Mouse (Mus musculus): ENCODE results near the gene Fitm2. TPM values are rescaled to one million over a fixed set of nuclear protein-coding genes. Genes with fewer than 3 reads are reported as not detected.
A peak's percentile ranks its signal among the peaks of the same experiment; 100 is the strongest.

Gene Fitm2
- polyA plus RNA-seq, 1 experiment from 2014 or later: 9.6 TPM

- 58% methylated on average over 7 of the region's 7 CpGs for WGBS
- no peak for ATAC-seq (ENCODE audit: insufficient number of reproducible peaks, low FRiP score, low TSS enrichment, low read depth)
- no peak overlapping the region for H3K9ac ChIP-seq (ENCODE audit: low read length)
Measured at GRCm38 (mm10) chr2:163491351-163491750, 18.9 kb upstream of the Fitm2 start.

GRCm38 (mm10) chr2:163490656-163491055 is 18.2 kb upstream of the Fitm2 start:
- 90% methylated on average over 17 of the region's 17 CpGs for WGBS
- no peaks in the 10 kb centered on the region for H3K4me1 ChIP-seq (ENCODE audit: control insufficient read depth, insufficient read depth, low read length)
- H3K9ac ChIP-seq (ENCODE audit: low read length): no peak overlapping the region
- no peaks in the 10 kb centered on the region for H3K27me3 ChIP-seq (ENCODE audit: control insufficient read depth, insufficient read depth, low read length)
- no peak overlapping the region for H3K27ac ChIP-seq (replicated peaks; ENCODE audit: low read depth, low read length)
- H3K36me3 ChIP-seq (ENCODE audit: control insufficient read depth, insufficient read depth, low read length): no peaks in the 10 kb centered on the region
- no peaks in the 10 kb centered on the region for H3K9me3 ChIP-seq (ENCODE audit: control insufficient read depth, low read length)
- ATAC-seq (ENCODE audit: insufficient number of reproducible peaks, low FRiP score, low TSS enrichment, low read depth) (no peak), DNase-seq (ENCODE audit: low spot score) (no peak)
- H3K4me3 ChIP-seq (ENCODE audit: low read depth, low read length): no peak overlapping the region
- H3K4me2 ChIP-seq (ENCODE audit: low read depth, severe bottlenecking): no peak overlapping the region

More at GRCm38 (mm10) chr2:163491351-163491750, 18.9 kb upstream of the Fitm2 start:
- Histone ChIP-seq H3K4me1 (ENCODE audit: control insufficient read depth, insufficient read depth, low read length) (no peaks in the 10 kb centered on the region), H3K27ac (replicated peaks; ENCODE audit: low read depth, low read length) (no peak overlapping the region), H3K36me3 (ENCODE audit: control insufficient read depth, insufficient read depth, low read length) (no peaks in the 10 kb centered on the region), H3K27me3 (ENCODE audit: control insufficient read depth, insufficient read depth, low read length) (no peaks in the 10 kb centered on the region), H3K4me3 (ENCODE audit: low read depth, low read length) (no peak overlapping the region), H3K4me2 (ENCODE audit: low read depth, severe bottlenecking) (no peak overlapping the region), H3K9me3 (ENCODE audit: control insufficient read depth, low read length) (no peaks in the 10 kb centered on the region)
- DNase-seq (ENCODE audit: low spot score): no peak

GRCm38 (mm10) chr2:163489725-163490291 is 17.4 kb upstream of the Fitm2 start:
- Histone ChIP-seq H3K4me1 (ENCODE audit: control insufficient read depth, insufficient read depth, low read length) (no peaks in the 10 kb centered on the region), H3K9ac (ENCODE audit: low read length) (no peak overlapping the region), H3K4me2 (ENCODE audit: low read depth, severe bottlenecking) (no peak overlapping the region), H3K27me3 (ENCODE audit: control insufficient read depth, insufficient read depth, low read length) (no peaks in the 10 kb centered on the region), H3K9me3 (ENCODE audit: control insufficient read depth, low read length) (no peaks in the 10 kb centered on the region), H3K27ac (replicated peaks; ENCODE audit: low read depth, low read length) (no peak overlapping the region), H3K36me3 (ENCODE audit: control insufficient read depth, insufficient read depth, low read length) (no peaks in the 10 kb centered on the region), H3K4me3 (ENCODE audit: low read depth, low read length) (no peak overlapping the region)
- DNase-seq (ENCODE audit: low spot score) (no peak), ATAC-seq (ENCODE audit: insufficient number of reproducible peaks, low FRiP score, low TSS enrichment, low read depth) (no peak)
- 57% methylated on average over 5 of the region's 5 CpGs for WGBS

DNA sequence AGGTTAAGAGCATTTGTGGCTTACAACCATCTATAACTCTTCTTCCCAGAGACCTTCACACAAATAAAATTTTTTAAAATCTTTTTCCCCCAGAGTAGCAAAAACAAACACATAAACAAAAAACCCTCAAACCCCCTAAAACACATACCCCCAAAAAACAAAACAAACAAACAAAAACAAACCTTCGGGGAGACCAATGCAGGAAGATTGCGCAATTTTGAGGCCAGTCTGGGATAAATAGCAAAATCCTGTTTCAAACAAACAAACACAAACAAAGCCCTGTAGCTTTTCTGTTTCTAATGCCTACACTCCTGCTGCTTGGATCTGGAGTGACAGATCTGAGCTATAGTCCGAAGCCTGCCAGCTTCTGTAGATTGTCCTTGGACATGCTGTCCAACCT is 14.9 kb upstream of the Fitm2 start:
- H3K36me3 ChIP-seq (ENCODE audit: control insufficient read depth, insufficient read depth, low read length): no peaks in the 10 kb centered on the region
- no peaks in the 10 kb centered on the region for H3K9me3 ChIP-seq (ENCODE audit: control insufficient read depth, low read length)
- DNase-seq (ENCODE audit: low spot score) (no peak), ATAC-seq (ENCODE audit: insufficient number of reproducible peaks, low FRiP score, low TSS enrichment, low read depth) (no peak)
- no peaks in the 10 kb centered on the region for H3K27me3 ChIP-seq (ENCODE audit: control insufficient read depth, insufficient read depth, low read length)
- no peak overlapping the region for H3K4me3 ChIP-seq (ENCODE audit: low read depth, low read length)
- no peaks in the 10 kb centered on the region for H3K4me1 ChIP-seq (ENCODE audit: control insufficient read depth, insufficient read depth, low read length)
- no peak overlapping the region for H3K9ac ChIP-seq (ENCODE audit: low read length)
- no peak overlapping the region for H3K27ac ChIP-seq (replicated peaks; ENCODE audit: low read depth, low read length)
- no peak overlapping the region for H3K4me2 ChIP-seq (ENCODE audit: low read depth, severe bottlenecking)
- 91% methylated on average over 3 of the region's 3 CpGs for WGBS

- peak; percentile 35 for ATAC-seq (ENCODE audit: insufficient number of reproducible peaks, low FRiP score, low TSS enrichment, low read depth)
- Histone ChIP-seq H3K9ac (ENCODE audit: low read length) (no peak overlapping the region), H3K27me3 (ENCODE audit: control insufficient read depth, insufficient read depth, low read length) (peaks cover 12% of the 10 kb centered on the region; the same call in 1 of the 2 replicates), H3K27ac (replicated peaks; ENCODE audit: low read depth, low read length) (no peak overlapping the region), H3K4me2 (ENCODE audit: low read depth, severe bottlenecking) (peak overlapping the region; percentile 60), H3K4me3 (ENCODE audit: low read depth, low read length) (no peak overlapping the region; the same call in 1 of the 2 replicates), H3K9me3 (ENCODE audit: control insufficient read depth, low read length) (no peaks in the 10 kb centered on the region), H3K36me3 (ENCODE audit: control insufficient read depth, insufficient read depth, low read length) (no peaks in the 10 kb centered on the region), H3K4me1 (ENCODE audit: control insufficient read depth, insufficient read depth, low read length) (peaks cover 4% of the 10 kb centered on the region; the same call in 1 of the 2 replicates)
- WGBS: under 1% methylated on average over 21 of the region's 21 CpGs
- DNase-seq (ENCODE audit: low spot score): peak; percentile 69
Measured at GRCm38 (mm10) chr2:163481539-163482029, 9.2 kb upstream of the Fitm2 start.

GRCm38 (mm10) chr2:163480191-163480825 is 7.9 kb upstream of the Fitm2 start:
- peak; percentile 45 for DNase-seq (ENCODE audit: low spot score)
- WGBS: 47% methylated on average over 18 of the region's 18 CpGs

GRCm38 (mm10) chr2:163471710-163472465 is 541 bp downstream of the Fitm2 start:
- no peak overlapping the region for H3K27ac ChIP-seq (replicated peaks; ENCODE audit: low read depth, low read length)
- H3K9ac ChIP-seq (ENCODE audit: low read length): peak overlapping the region; percentile 79
- WGBS: 5% methylated on average over 36 of the region's 36 CpGs
- ATAC-seq (ENCODE audit: insufficient number of reproducible peaks, low FRiP score, low TSS enrichment, low read depth) (peak; percentile 75), DNase-seq (ENCODE audit: low spot score) (no peak)
- H3K4me1 ChIP-seq (ENCODE audit: control insufficient read depth, insufficient read depth, low read length): peaks cover 3% of the 10 kb centered on the region; the same call in 1 of the 2 replicates
- no peaks in the 10 kb centered on the region for H3K27me3 ChIP-seq (ENCODE audit: control insufficient read depth, insufficient read depth, low read length)
- H3K4me2 ChIP-seq (ENCODE audit: low read depth, severe bottlenecking): peak overlapping the region; percentile 88
- H3K36me3 ChIP-seq (ENCODE audit: control insufficient read depth, insufficient read depth, low read length): peaks cover 4% of the 10 kb centered on the region; the same call in 1 of the 2 replicates
- H3K4me3 ChIP-seq (ENCODE audit: low read depth, low read length): peak overlapping the region; percentile 83
- no peaks in the 10 kb centered on the region for H3K9me3 ChIP-seq (ENCODE audit: control insufficient read depth, low read length)

More at GRCm38 (mm10) chr2:163480191-163480825, 7.9 kb upstream of the Fitm2 start:
- Histone ChIP-seq H3K4me2 (ENCODE audit: low read depth, severe bottlenecking) (no peak overlapping the region), H3K36me3 (ENCODE audit: control insufficient read depth, insufficient read depth, low read length) (no peaks in the 10 kb centered on the region), H3K4me3 (ENCODE audit: low read depth, low read length) (no peak overlapping the region), H3K27me3 (ENCODE audit: control insufficient read depth, insufficient read depth, low read length) (peaks cover 12% of the 10 kb centered on the region; the same call in 1 of the 2 replicates), H3K4me1 (ENCODE audit: control insufficient read depth, insufficient read depth, low read length) (peaks cover 4% of the 10 kb centered on the region; the same call in 1 of the 2 replicates), H3K9ac (ENCODE audit: low read length) (no peak overlapping the region), H3K27ac (replicated peaks; ENCODE audit: low read depth, low read length) (no peak overlapping the region), H3K9me3 (ENCODE audit: control insufficient read depth, low read length) (no peaks in the 10 kb centered on the region)
- ATAC-seq (ENCODE audit: insufficient number of reproducible peaks, low FRiP score, low TSS enrichment, low read depth): no peak

GRCm38 (mm10) chr2:163471136-163471535 is 1.3 kb downstream of the Fitm2 start:
- no peak overlapping the region for H3K27ac ChIP-seq (replicated peaks; ENCODE audit: low read depth, low read length)
- DNase-seq (ENCODE audit: low spot score) (no peak), ATAC-seq (ENCODE audit: insufficient number of reproducible peaks, low FRiP score, low TSS enrichment, low read depth) (no peak)
- no peaks in the 10 kb centered on the region for H3K9me3 ChIP-seq (ENCODE audit: control insufficient read depth, low read length)
- WGBS: 73% methylated on average over 3 of the region's 3 CpGs
- H3K36me3 ChIP-seq (ENCODE audit: control insufficient read depth, insufficient read depth, low read length): peaks cover 4% of the 10 kb centered on the region; the same call in 1 of the 2 replicates
- no peak overlapping the region for H3K4me3 ChIP-seq (ENCODE audit: low read depth, low read length)
- H3K4me1 ChIP-seq (ENCODE audit: control insufficient read depth, insufficient read depth, low read length): peaks cover 3% of the 10 kb centered on the region; the same call in 1 of the 2 replicates
- H3K9ac ChIP-seq (ENCODE audit: low read length): no peak overlapping the region
- H3K4me2 ChIP-seq (ENCODE audit: low read depth, severe bottlenecking): peak overlapping the region; percentile 88; the same call in 1 of the 2 replicates
- H3K27me3 ChIP-seq (ENCODE audit: control insufficient read depth, insufficient read depth, low read length): no peaks in the 10 kb centered on the region
